Mouse (Mus musculus) left cerebral cortex, adult 18-20 months (tissue): ENCODE data around the gene Olfr583. TPM values are rescaled to one million over a fixed set of nuclear protein-coding genes. Genes with fewer than 3 reads are reported as not detected.

Source experiments
- DNase-seq, 2 experiments: peaks; one replicate each; pipeline ENCODE4 v3.0.0; 2021 to 2022; ENCODE audit warnings: low spot score in 2 of 2, mixed read lengths in 1 of 2
- long read RNA-seq, 2 experiments: library from polyadenylated mRNA; stranded (forward); transcript quantifications; one replicate each; pipeline ENCODE4 v2.0.0; 2021
- total RNA-seq, 2 experiments: library from RNA; stranded (reverse); gene quantifications; 2 replicates each; pipeline ENCODE4 v1.2.3; 2021

Gene Olfr583
- not detected for total RNA-seq
- long read RNA-seq, experiment 1 = 0 reads
- long read RNA-seq, experiment 2 = 0 reads

- DNase-seq = no peak
These were observed at the start of gene Olfr583 for GRCm38 (mm10) chr7:103051000-103051399. Gene Olfr583 (plus strand): TSS chr7:103051300.

DNA sequence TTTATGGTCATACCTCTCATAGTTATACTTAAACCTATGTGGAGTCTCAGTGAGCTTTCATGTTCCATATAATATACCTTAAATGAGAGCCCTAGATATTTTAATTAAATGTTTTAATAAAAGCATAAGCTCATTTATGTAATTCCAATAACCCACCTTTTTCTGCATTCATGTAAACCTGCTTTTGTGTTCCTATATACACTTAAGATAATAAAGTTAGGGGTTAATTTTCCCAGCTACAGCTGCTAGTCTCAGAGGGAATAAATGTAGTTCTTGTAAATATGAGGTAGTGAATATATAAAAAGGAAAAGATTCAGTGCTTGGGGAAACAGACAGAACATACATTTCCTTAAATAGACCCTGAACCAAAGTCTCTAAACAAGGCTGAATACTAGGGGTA, 13.4 kb upstream of the Olfr583 start, which contains the start of gene Olfr582:
Gene Olfr582 (plus strand): TSS at position 301 of the 400 bp plus-strand sequence.
- DNase-seq = no peak

GRCm38 (mm10) chr7:103081585-103081984, 30.5 kb downstream of the Olfr583 start, which contains the start of gene Olfr584:
Gene Olfr584 (plus strand): TSS chr7:103081885.
- DNase-seq = no peak

- no peak for DNase-seq
These were observed 46.3 kb downstream of the Olfr583 start, which contains the start of gene Olfr585 for GRCm38 (mm10) chr7:103097420-103097819. Gene Olfr585 (plus strand): TSS chr7:103097720.

Other genes with a start within 250 kb of the Olfr583 start
- not detected for gene Olfr564, start 247.8 kb upstream of the Olfr583 start, total RNA-seq
- not detected for gene Olfr566, start 192.5 kb upstream of the Olfr583 start, total RNA-seq
- not detected for gene Olfr568, start 174.2 kb upstream of the Olfr583 start, total RNA-seq
- not detected for gene Olfr569, start 160.4 kb upstream of the Olfr583 start, total RNA-seq
- not detected for gene Olfr570, start 156.7 kb upstream of the Olfr583 start, total RNA-seq
- not detected for gene Olfr571, start 133.8 kb upstream of the Olfr583 start, total RNA-seq
- not detected for gene Olfr572, start 126.9 kb upstream of the Olfr583 start, total RNA-seq
- gene Olfr573-ps1, start 108.7 kb upstream of the Olfr583 start, total RNA-seq = not detected
- not detected for gene Olfr574, start 102.8 kb upstream of the Olfr583 start, total RNA-seq
- not detected for gene Olfr575, start 92.5 kb upstream of the Olfr583 start, total RNA-seq
- gene Olfr576, start 88.6 kb upstream of the Olfr583 start, total RNA-seq = not detected
- gene Olfr577, start 75.4 kb upstream of the Olfr583 start, total RNA-seq = not detected
- gene Olfr578, start 62.0 kb upstream of the Olfr583 start, total RNA-seq = not detected
- gene Olfr582, start 13.3 kb upstream of the Olfr583 start, total RNA-seq = not detected
- not detected for gene Olfr584, start 30.6 kb downstream of the Olfr583 start, total RNA-seq
- gene Olfr585, start 46.4 kb downstream of the Olfr583 start, total RNA-seq = not detected
- gene Olfr586, start 74.3 kb downstream of the Olfr583 start, total RNA-seq = not detected
- gene Olfr588-ps1, start 89.6 kb downstream of the Olfr583 start, total RNA-seq = not detected
- not detected for gene Olfr589, start 105.1 kb downstream of the Olfr583 start, total RNA-seq
- gene Olfr591, start 127.0 kb downstream of the Olfr583 start, total RNA-seq = not detected
- gene Olfr592, start 133.5 kb downstream of the Olfr583 start, total RNA-seq = not detected
- not detected for gene Olfr593, start 160.6 kb downstream of the Olfr583 start, total RNA-seq
- not detected for gene Olfr594, start 165.7 kb downstream of the Olfr583 start, total RNA-seq
- not detected for gene Usp17ld, start 201.2 kb downstream of the Olfr583 start, total RNA-seq